Mouse (Mus musculus) small intestine, adult 2 months (tissue): ENCODE measurements around the gene Nrxn1.

ENCODE experiments used
- CTCF ChIP-seq: fragments of 200-500 bp; IDR thresholded peaks from 2 replicates; pipeline ENCODE4 v1.5.1; 2012; ENCODE audit warnings: low read depth, mild to moderate bottlenecking, control low read depth, inconsistent platforms, low read length, moderate library complexity, mixed read lengths; ENCODE audit not compliant: insufficient replicate concordance, insufficient read length; ENCODE audit errors: extremely low read depth
- POLR2A ChIP-seq: fragments of 200-500 bp; IDR thresholded peaks from 2 replicates; pipeline ENCODE4 v1.6.1; 2012; ENCODE audit warnings: low read depth, mild to moderate bottlenecking, control low read depth, inconsistent platforms, low read length, moderate library complexity

DNA sequence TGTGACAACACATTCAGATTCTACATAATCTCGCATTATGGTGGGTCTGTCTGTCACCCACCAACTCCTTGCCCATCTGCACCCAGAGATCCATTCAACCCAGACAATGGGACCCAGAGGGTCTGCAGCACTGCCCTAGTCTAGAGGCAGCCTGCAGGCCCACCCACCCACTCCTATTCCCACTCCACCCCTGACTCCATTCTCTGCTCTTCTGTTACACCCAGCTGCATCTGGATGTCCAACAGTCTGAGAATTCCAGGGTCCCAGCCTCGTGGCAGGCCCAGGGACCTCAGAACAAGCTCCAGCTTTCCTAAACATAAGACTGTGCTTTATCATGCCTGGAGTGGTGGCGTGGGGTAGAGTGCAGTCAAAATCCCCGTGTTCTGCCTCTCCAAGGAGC, 820.6 kb downstream of the Nrxn1 start:
- TF ChIP-seq POLR2A (no peak), CTCF (no peak)
